Mouse (Mus musculus): ENCODE data around the gene Mon1a. TPM values are rescaled to one million over a fixed set of nuclear protein-coding genes. Genes with fewer than 3 reads are reported as not detected.

Gene Mon1a
- polyA plus RNA-seq (2015; fragmentation: Nextera tagmentation; extraction: Ambion mirVana), result 10.4 and 11.5 TPM in 2 replicates

GRCm38 (mm10) chr9:107887804-107888266, at the start of gene Mon1a:
Gene Mon1a, plus strand, starts transcription at chr9:107888151.

DNA sequence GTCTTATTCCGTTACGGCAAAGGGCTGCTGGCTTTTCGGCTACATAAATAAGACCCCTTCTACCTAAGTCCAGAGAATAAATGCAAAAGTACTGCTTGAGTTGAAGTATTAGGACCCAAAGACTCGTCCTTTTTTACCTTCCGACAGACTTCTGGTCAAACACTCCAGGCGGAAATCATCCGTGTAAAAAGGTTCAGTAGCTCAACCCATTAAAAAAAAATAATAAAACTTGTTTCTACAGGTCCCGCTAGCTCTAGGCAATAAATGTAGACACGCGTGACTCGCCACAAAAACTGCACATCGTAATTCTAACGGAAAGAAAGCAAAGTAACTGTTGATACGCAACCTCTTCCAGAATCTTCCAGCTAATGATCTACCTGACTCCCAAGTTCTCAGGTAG, 14.8 kb upstream of the Mon1a start, which contains the start of gene Rbm6:
TSS of gene Rbm6 (minus strand) at position 101 of the 400 bp plus-strand sequence.

GRCm38 (mm10) chr9:107906252-107906966, 18.5 kb downstream of the Mon1a start, which contains the start of gene Mst1r:
Gene Mst1r, plus strand, starts transcription at chr9:107906873.

DNA sequence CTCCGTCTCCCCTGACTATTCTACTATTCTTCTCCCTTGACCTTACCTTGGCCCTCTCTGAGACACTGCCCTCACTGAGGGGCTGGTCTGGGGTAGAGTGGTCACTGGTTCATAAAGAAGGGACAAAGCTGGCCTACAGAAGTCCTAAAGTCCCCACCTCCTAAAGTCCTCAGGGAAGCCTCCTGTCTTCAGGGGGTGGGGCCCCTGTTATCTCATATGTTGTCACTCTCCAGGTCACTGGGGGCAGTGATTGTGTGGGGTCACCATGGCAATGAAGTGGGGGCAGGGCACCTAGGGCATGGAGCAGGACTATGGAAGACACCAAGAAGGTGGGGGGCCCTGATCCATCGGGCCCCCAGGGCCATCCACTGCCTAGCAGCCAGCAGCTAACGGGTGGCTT, 40.2 kb downstream of the Mon1a start, which contains the start of gene Actl11:
TSS of gene Actl11 (plus strand) at position 301 of the 400 bp plus-strand sequence.

GRCm38 (mm10) chr9:107935374-107935773, 47.4 kb downstream of the Mon1a start, which contains the start of gene Camkv:
Gene Camkv, plus strand, starts transcription at chr9:107935674.

DNA sequence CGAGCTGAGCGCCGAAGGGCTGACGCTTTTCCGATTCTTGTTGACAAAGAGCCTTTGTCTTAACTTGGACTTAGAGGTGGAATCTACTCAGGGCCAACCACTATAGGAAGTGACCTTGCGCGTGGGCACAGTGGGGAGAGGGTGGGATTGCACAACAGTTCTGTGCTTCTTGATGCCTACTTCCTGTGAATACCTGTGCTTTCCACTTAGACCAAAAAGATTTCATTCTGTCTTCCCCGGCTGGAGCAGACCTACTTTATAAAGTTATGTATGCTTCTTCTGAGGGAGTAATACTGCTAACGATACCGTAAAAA, 61.9 kb downstream of the Mon1a start, which contains the start of gene Traip:
TSS of gene Traip (plus strand) at position 215 of the 314 bp plus-strand sequence.

Other genes with a start within 250 kb of the Mon1a start
- 0.16 and 0.34 TPM in 2 replicates for gene Slc38a3, start 218.6 kb upstream of the Mon1a start, polyA plus RNA-seq (2015; fragmentation: Nextera tagmentation; extraction: Ambion mirVana)
- gene Gnat1, start 208.4 kb upstream of the Mon1a start, polyA plus RNA-seq (2015; fragmentation: Nextera tagmentation; extraction: Ambion mirVana), result 0.45 and 0.63 TPM in 2 replicates
- gene Sema3f, start 177.7 kb upstream of the Mon1a start, polyA plus RNA-seq (2015; fragmentation: Nextera tagmentation; extraction: Ambion mirVana), result 10.7 and 12.1 TPM in 2 replicates
- 81.2 and 82.1 TPM in 2 replicates for gene Rbm5, start 117.2 kb upstream of the Mon1a start, polyA plus RNA-seq (2015; fragmentation: Nextera tagmentation; extraction: Ambion mirVana)
- gene Rbm6, start 14.9 kb upstream of the Mon1a start, polyA plus RNA-seq (2015; fragmentation: Nextera tagmentation; extraction: Ambion mirVana), result 31.5 and 34.2 TPM in 2 replicates
- 7.8 and 9.4 TPM in 2 replicates for gene Mst1r, start 18.7 kb downstream of the Mon1a start, polyA plus RNA-seq (2015; fragmentation: Nextera tagmentation; extraction: Ambion mirVana)
- gene Actl11, start 40.3 kb downstream of the Mon1a start, polyA plus RNA-seq (2015; fragmentation: Nextera tagmentation; extraction: Ambion mirVana), result not detected in 2 replicates
- 0.16 and 0.28 TPM in 2 replicates for gene Camkv, start 47.5 kb downstream of the Mon1a start, polyA plus RNA-seq (2015; fragmentation: Nextera tagmentation; extraction: Ambion mirVana)
- gene Traip, start 62.0 kb downstream of the Mon1a start, polyA plus RNA-seq (2015; fragmentation: Nextera tagmentation; extraction: Ambion mirVana), result 3.9 and 4.5 TPM in 2 replicates
- 14.7 and 18.3 TPM in 2 replicates for gene Uba7, start 87.4 kb downstream of the Mon1a start, polyA plus RNA-seq (2015; fragmentation: Nextera tagmentation; extraction: Ambion mirVana)
- gene Gm20661, start 94.9 kb downstream of the Mon1a start, polyA plus RNA-seq (2015; fragmentation: Nextera tagmentation; extraction: Ambion mirVana), result 0.31 and 0.41 TPM in 2 replicates
- 19.3 and 23.9 TPM in 2 replicates for gene Inka1, start 97.7 kb downstream of the Mon1a start, polyA plus RNA-seq (2015; fragmentation: Nextera tagmentation; extraction: Ambion mirVana)
- 0.45 and 0.70 TPM in 2 replicates for gene Cdhr4, start 104.3 kb downstream of the Mon1a start, polyA plus RNA-seq (2015; fragmentation: Nextera tagmentation; extraction: Ambion mirVana)
- gene Gm20662, start 108.2 kb downstream of the Mon1a start, polyA plus RNA-seq (2015; fragmentation: Nextera tagmentation; extraction: Ambion mirVana), result 0.19 TPM in 1 of 2 replicates, not detected in the other
- gene Ip6k1, start 114.3 kb downstream of the Mon1a start, polyA plus RNA-seq (2015; fragmentation: Nextera tagmentation; extraction: Ambion mirVana), result 23.9 and 26.5 TPM in 2 replicates
- 38.2 and 45.6 TPM in 2 replicates for gene Gmppb, start 161.1 kb downstream of the Mon1a start, polyA plus RNA-seq (2015; fragmentation: Nextera tagmentation; extraction: Ambion mirVana)
- 2.6 TPM in 2 replicates for gene Amigo3, start 165.0 kb downstream of the Mon1a start, polyA plus RNA-seq (2015; fragmentation: Nextera tagmentation; extraction: Ambion mirVana)
- 0.93 and 1.1 TPM in 2 replicates for gene Mst1, start 192.3 kb downstream of the Mon1a start, polyA plus RNA-seq (2015; fragmentation: Nextera tagmentation; extraction: Ambion mirVana)
- gene Rnf123, start 195.2 kb downstream of the Mon1a start, polyA plus RNA-seq (2015; fragmentation: Nextera tagmentation; extraction: Ambion mirVana), result 19.7 and 24.9 TPM in 2 replicates
- gene Apeh, start 206.5 kb downstream of the Mon1a start, polyA plus RNA-seq (2015; fragmentation: Nextera tagmentation; extraction: Ambion mirVana), result 36.0 and 39.2 TPM in 2 replicates